Mouse (Mus musculus) ES-Bruce4 (cell line): ENCODE data around the gene D8Ertd738e.

Experiments used
- CTCF ChIP-seq: IDR thresholded peaks from one replicate; pipeline ENCODE4 v1.8.1; 2011; ENCODE audit warnings: low read depth, low read length
- POLR2A ChIP-seq: IDR thresholded peaks from one replicate; pipeline ENCODE4 v1.8.1; 2011; ENCODE audit warnings: low read length; ENCODE audit not compliant: insufficient read depth

DNA sequence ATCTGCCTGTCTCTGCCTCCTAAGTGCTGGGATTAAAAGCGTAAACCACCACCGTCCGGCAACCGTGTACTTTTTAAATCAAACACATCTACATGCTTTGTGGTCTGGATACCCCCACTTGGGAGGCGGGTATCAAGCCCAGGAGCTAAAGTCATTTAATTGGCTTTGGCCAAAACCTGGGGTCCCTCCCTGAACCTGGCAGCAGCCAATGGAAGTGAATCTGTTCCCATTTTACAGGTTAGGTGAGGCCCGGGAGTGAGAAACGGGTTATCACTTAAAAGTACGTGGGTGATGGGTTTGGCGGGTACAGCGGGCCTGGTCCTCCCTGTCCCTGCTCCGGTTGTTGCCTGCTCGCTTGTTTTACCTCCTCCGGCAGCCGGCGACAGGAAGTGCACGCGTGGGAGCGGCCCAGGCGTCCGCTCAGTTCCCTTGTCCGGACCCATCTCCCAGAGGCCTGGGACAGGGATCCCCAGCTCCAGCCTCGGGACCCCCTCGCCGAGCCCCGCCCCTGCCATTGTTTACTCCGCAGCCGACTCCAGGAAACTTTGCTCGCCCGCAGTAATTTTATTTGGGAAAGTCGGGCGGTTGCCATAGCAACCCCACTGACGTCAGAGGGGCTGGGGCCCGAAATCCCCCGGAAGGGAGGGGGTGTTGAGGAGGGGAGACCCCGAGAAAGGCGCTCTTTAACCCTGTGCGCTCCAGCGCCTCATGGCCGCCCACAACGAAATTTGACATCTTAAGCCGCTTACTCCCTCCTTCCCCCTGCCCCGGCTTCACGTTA, 52.2 kb downstream of the D8Ertd738e start:
- TF ChIP-seq POLR2A (no peak), CTCF (no peak)
